Comparison of ENCODE assay signal across 8 mouse cellular contexts in the genomic region with DNA sequence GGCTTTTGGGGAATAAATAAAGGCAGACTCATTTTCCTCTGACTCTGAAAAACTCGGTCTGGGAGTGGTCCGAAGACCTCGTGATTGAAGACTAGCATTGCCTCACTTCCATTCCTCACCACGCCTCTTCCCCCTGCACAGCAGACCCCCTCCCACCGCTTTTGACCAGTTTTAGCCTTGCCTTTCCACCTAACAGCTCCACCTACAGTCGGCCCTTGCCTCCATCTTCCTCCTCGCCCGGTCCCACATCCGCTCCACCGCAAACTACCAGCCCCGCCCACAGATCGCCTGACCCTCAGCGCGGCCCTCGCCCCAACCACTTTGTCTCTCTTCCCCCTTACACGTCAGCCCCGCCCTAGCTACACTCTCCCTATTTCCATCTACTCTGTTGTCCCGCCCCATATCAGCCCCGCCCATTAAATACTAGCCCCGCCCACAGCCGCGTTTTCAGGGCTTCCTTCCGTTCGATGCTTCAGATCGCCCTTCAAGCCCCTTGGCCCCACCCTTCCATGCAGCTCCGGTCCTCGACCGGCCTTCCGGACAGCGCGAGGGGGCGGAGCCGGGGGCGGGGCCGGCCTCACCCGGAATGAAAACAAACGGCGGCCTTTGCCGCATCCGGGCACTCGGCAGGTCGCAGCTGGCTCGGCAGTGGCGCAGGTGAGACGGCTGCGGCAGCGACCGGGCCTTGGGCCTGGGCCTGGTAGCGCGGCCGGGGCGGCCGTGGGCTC. TPM values are rescaled to one million over a fixed set of nuclear protein-coding genes. Genes with fewer than 3 reads are reported as not detected.
A peak's percentile ranks its signal among the peaks of the same experiment; 100 is the strongest.
DNase-seq lines count a peak whose midpoint lies in the region; ATAC-seq and TF ChIP-seq lines count a peak whose summit lies in the region.

TSS of gene Nub1 (plus strand) at position 167 of the 728 bp plus-strand sequence.

- intact Hi-C loops in heart, postnatal 25 days (cut with DNase I) = loop anchor here (2.0 to 5.0 kb wide), 2 partner anchors 65 to 157 kb away; partner anchors contain the start of gene Rheb

- in situ Hi-C loops in ES-E14 (cut with MboI; ENCODE audit: low sequenced_read_pairs in 2 of 2, unreplicated experiment in 2 of 2) = no loop called here

- TF ChIP-seq CTCF in lung, adult 2 months (IDR thresholded peaks at IDR 0.05; ENCODE audit: insufficient read depth, low read length) = peak; percentile 27; the same call in 1 of the 2 replicates

- WGBS in forebrain, embryonic 15.5 days = under 1% methylated on average over 52 of the region's 53 CpGs
- under 1% methylated on average over 53 of the region's 53 CpGs for WGBS in lung, adult 2 months

- no peaks in the 10 kb centered on the region for H3K9me3 ChIP-seq in ES-E14 (ENCODE audit: control insufficient read depth, insufficient read depth, low read depth, low read length)
- H3K9me3 ChIP-seq in forebrain, embryonic 15.5 days = no peaks in the 10 kb centered on the region

- H3K36me3 ChIP-seq in ES-E14 (ENCODE audit: control insufficient read depth, insufficient read depth, low read length, poor library complexity, severe bottlenecking) = peaks cover 7% of the 10 kb centered on the region
- peaks cover 12% of the 10 kb centered on the region for H3K36me3 ChIP-seq in forebrain, embryonic 15.5 days

- peak within 1 kb of the TSS; percentile 95 to 100 for H3K4me3 ChIP-seq in ES-E14 (ENCODE audit: insufficient read depth in 1 of 2, low read depth in 1 of 2, low read length in 2 of 2, poor library complexity in 1 of 2, severe bottlenecking in 1 of 2)
- peak within 1 kb of the TSS; percentile 82 for H3K4me3 ChIP-seq in forebrain, embryonic 15.5 days
- peak within 1 kb of the TSS; percentile 99 for H3K4me3 ChIP-seq in lung, adult 2 months (replicated peaks; ENCODE audit: extremely low read depth, low read depth, low read length)

- peak; percentile 96 for ATAC-seq in forebrain, embryonic 15.5 days (replicated peaks)
- ATAC-seq in neutrophil, adult 5-6 weeks (ENCODE audit: extremely low read depth, insufficient number of reproducible peaks, low FRiP score, poor library complexity, severe bottlenecking) = peak; percentile 89

- peak within 1 kb of the TSS; percentile 98 for H3K9ac ChIP-seq in ES-E14 (ENCODE audit: insufficient read depth, low read depth, low read length, poor library complexity, severe bottlenecking)
- H3K9ac ChIP-seq in forebrain, embryonic 15.5 days (replicated peaks) = peak within 1 kb of the TSS; percentile 80

- H3K4me1 ChIP-seq in ES-E14 (ENCODE audit: control insufficient read depth in 2 of 2, insufficient read depth in 2 of 2, low read length in 2 of 2, poor library complexity in 1 of 2) = peaks cover 0 to 2% of the 10 kb centered on the region in 2 experiments; a peak in 3 of 4 replicates
- H3K4me1 ChIP-seq in forebrain, embryonic 15.5 days = peaks cover 28% of the 10 kb centered on the region
- peaks cover 9% of the 10 kb centered on the region; the same call in 1 of the 2 replicates for H3K4me1 ChIP-seq in lung, adult 2 months (ENCODE audit: control insufficient read depth, insufficient read depth, low read length)

- H3K27ac ChIP-seq in ES-E14 (ENCODE audit: insufficient read depth, low read depth, low read length, poor library complexity, severe bottlenecking) = peak within 1 kb of the TSS; percentile 100
- H3K27ac ChIP-seq in forebrain, embryonic 15.5 days (replicated peaks) = peak within 1 kb of the TSS; percentile 94

- DNase-seq in ES-E14 (ENCODE audit: low read depth, low spot score) = peak; percentile 100
- peak; percentile 99 for DNase-seq in cerebellum, adult 11-12 months
- DNase-seq in heart, postnatal 25 days (ENCODE audit: low spot score) = peak; percentile 97
- DNase-seq in layer of hippocampus, adult 18-20 months (ENCODE audit: low spot score in 2 of 2) = peak; percentile 94 to 96
- peak; percentile 94 for DNase-seq in lung, adult 2 months
- peak; percentile 98 for DNase-seq in thymus, adult 18-20 months

- peak within 1 kb of the TSS; percentile 68 for H3K4me2 ChIP-seq in forebrain, embryonic 15.5 days (replicated peaks)

- no peaks in the 10 kb centered on the region for H3K27me3 ChIP-seq in forebrain, embryonic 15.5 days

- TF ChIP-seq POLR2A in lung, adult 2 months (IDR thresholded peaks at IDR 0.05; ENCODE audit: borderline replicate concordance, extremely low read depth, low read depth, low read length) = peak; percentile 88; the same call in 1 of the 2 replicates

TF ChIP-seq in ES-E14, 5 proteins besides CTCF, POLR2A, EP300 and RAD21:
- TF ChIP-seq MAFK (IDR thresholded peaks at IDR 0.05; ENCODE audit: insufficient read depth, low read depth, low read length) (no peak), ZNF384 (IDR thresholded peaks at IDR 0.05; ENCODE audit: low read depth, low read length) (0 out of 2 replicates have a peak, but pooled peaks have one; percentile 3)
TF ChIP-seq in ES-E14: peak in this region for 1.

RNA-seq across cellular contexts. Expression of gene Nub1, which starts in this region (rescaled TPM):
- 39.9 and 47.7 TPM in 2 replicates for total RNA-seq in ES-E14 (2012; rRNA removed)
- 59.7 and 61.2 TPM in 2 replicates for polyA plus RNA-seq in forebrain, embryonic 15.5 days (2015; fragmentation: Nextera tagmentation; extraction: Ambion mirVana)
- 10 to 100 TPM; 30.0 to 33.6 TPM for total RNA-seq in heart, postnatal 25 days (2021)
- 10 to 100 TPM; 76.0 to 78.0 TPM for total RNA-seq in layer of hippocampus, adult 18-20 months (2021)
- polyA plus RNA-seq in lung, adult 2 months (2012; rRNA removed) = 49.0 and 59.9 TPM in 2 replicates
- total RNA-seq in neutrophil, adult 5-6 weeks (2017) = 95.3 and 96.3 TPM in 2 replicates

Comparison
In these comparisons a context has a peak if more than half of its experiments do, and no peak if none do; other contexts are left out.
1. Peak in every context shown above with its lines: DNase-seq, ATAC-seq, H3K4me3 ChIP-seq and H3K27ac ChIP-seq.